Mouse (Mus musculus) forebrain, embryonic 16.5 days (tissue): ENCODE results near the gene Hlx. TPM values are rescaled to one million over a fixed set of nuclear protein-coding genes. Genes with fewer than 3 reads are reported as not detected.

Experiments
- ATAC-seq: fragments of 200-750 bp; cut with Nextera tagmentation; 2 replicates; pipeline ENCODE4 v1.8.0; 2017; ENCODE audit warnings: mild to moderate bottlenecking, moderate library complexity
- H3K27ac ChIP-seq: fragments of 300-500 bp; sonication (generic); 2 replicates; pipeline ENCODE4 v1.5.1; 2014; ENCODE audit warnings: low read length, control low read depth
- H3K27me3 ChIP-seq: fragments of 300-500 bp; sonication (generic); replicated peaks from 2 replicates; pipeline ENCODE4 v1.6.1; 2014; ENCODE audit warnings: low read length; ENCODE audit not compliant: control insufficient read depth, insufficient read depth
- H3K36me3 ChIP-seq: fragments of 300-500 bp; sonication (generic); 2 replicates; pipeline ENCODE4 v1.6.1; 2014; ENCODE audit not compliant: control insufficient read depth, insufficient read depth
- H3K4me1 ChIP-seq: fragments of 300-500 bp; sonication (generic); replicated peaks from 2 replicates; pipeline ENCODE4 v1.6.1; 2014; ENCODE audit warnings: low read length; ENCODE audit not compliant: control insufficient read depth, insufficient read depth
- H3K4me2 ChIP-seq: fragments of 300-500 bp; sonication (generic); 2 replicates; pipeline ENCODE4 v1.6.1; 2014; ENCODE audit warnings: mild to moderate bottlenecking, low read length, control low read depth
- H3K4me3 ChIP-seq: fragments of 300-500 bp; sonication (generic); replicated peaks from 2 replicates; pipeline ENCODE4 v1.5.1; 2014; ENCODE audit warnings: mild to moderate bottlenecking, low read length, control low read depth
- H3K9ac ChIP-seq: fragments of 300-500 bp; sonication (generic); replicated peaks from 2 replicates; pipeline ENCODE4 v1.6.1; 2014; ENCODE audit warnings: low read depth, low read length, control low read depth
- H3K9me3 ChIP-seq: fragments of 300-500 bp; sonication (generic); 2 replicates; pipeline ENCODE4 v1.6.1; 2016; ENCODE audit warnings: low read length; ENCODE audit not compliant: control insufficient read depth
- WGBS: fragments of 180-500 bp; shearing (Covaris S2); extraction: QIAGEN DNeasy Blood & Tissue Kit; methylation state at CpG from one replicate; pipeline ENCODE4 v1.1.7; 2014; 5-methylcytosine and 5-hydroxymethylcytosine counted together
- polyA plus RNA-seq: library from polyadenylated mRNA; unstranded; fragments of >200 nt; fragmentation: Nextera tagmentation; extraction: Ambion mirVana; gene quantifications from 2 replicates; pipeline ENCODE4 v1.2.1, GENCODE M21; 2015

Hlx gene
- 1.8 and 2.1 TPM in 2 replicates for polyA plus RNA-seq

GRCm38 (mm10) chr1:184732556-184733049 is at the start of gene Hlx:
TSS of gene Hlx (minus strand) at chr1:184732619.
- WGBS: 1% methylated on average over 28 of the region's 32 CpGs

GRCm38 (mm10) chr1:184782161-184782513 is 49.7 kb upstream of the Hlx start:
- no peak overlapping the region for H3K9ac ChIP-seq
- H3K27ac ChIP-seq: no peak overlapping the region
- ATAC-seq: no peak
- H3K9me3 ChIP-seq: no peaks in the 10 kb centered on the region
- no peak overlapping the region for H3K4me3 ChIP-seq
- no peaks in the 10 kb centered on the region for H3K27me3 ChIP-seq
- 87% methylated on average over 14 of the region's 14 CpGs for WGBS
- no peaks in the 10 kb centered on the region for H3K36me3 ChIP-seq
- H3K4me2 ChIP-seq: no peak overlapping the region
- no peaks in the 10 kb centered on the region for H3K4me1 ChIP-seq

More at GRCm38 (mm10) chr1:184732556-184733049, at the start of gene Hlx:
- Histone ChIP-seq H3K4me3 (peak within 1 kb of the TSS; percentile 45), H3K4me1 (peaks cover 23% of the 10 kb centered on the region), H3K4me2 (peak within 1 kb of the TSS; percentile 71), H3K27me3 (peaks cover 69% of the 10 kb centered on the region), H3K9me3 (no peaks in the 10 kb centered on the region), H3K9ac (peak within 1 kb of the TSS; percentile 55), H3K36me3 (no peaks in the 10 kb centered on the region), H3K27ac (no peak within 1 kb of the TSS; the same call in 1 of the 2 replicates)
- ATAC-seq: peak; percentile 80

GRCm38 (mm10) chr1:184781286-184782160 is 49.1 kb upstream of the Hlx start:
- no peak overlapping the region for H3K4me3 ChIP-seq
- H3K4me2 ChIP-seq: no peak overlapping the region
- 84% methylated on average over 10 of the region's 10 CpGs for WGBS
- H3K36me3 ChIP-seq: no peaks in the 10 kb centered on the region
- no peak overlapping the region for H3K9ac ChIP-seq
- H3K27ac ChIP-seq: no peak overlapping the region
- no peaks in the 10 kb centered on the region for H3K4me1 ChIP-seq
- no peaks in the 10 kb centered on the region for H3K9me3 ChIP-seq
- no peaks in the 10 kb centered on the region for H3K27me3 ChIP-seq
- ATAC-seq: no peak

GRCm38 (mm10) chr1:184778157-184778556 is 45.7 kb upstream of the Hlx start:
- H3K4me3 ChIP-seq: no peak overlapping the region
- no peak overlapping the region for H3K9ac ChIP-seq
- H3K27me3 ChIP-seq: no peaks in the 10 kb centered on the region
- no peaks in the 10 kb centered on the region for H3K36me3 ChIP-seq
- no peak overlapping the region for H3K4me2 ChIP-seq
- no peaks in the 10 kb centered on the region for H3K9me3 ChIP-seq
- WGBS: 91% methylated on average over 6 of the region's 6 CpGs
- no peak for ATAC-seq
- H3K27ac ChIP-seq: no peak overlapping the region
- H3K4me1 ChIP-seq: no peaks in the 10 kb centered on the region

- WGBS: 30% methylated on average over 22 of the region's 22 CpGs
- no peaks in the 10 kb centered on the region for H3K9me3 ChIP-seq
- no peaks in the 10 kb centered on the region for H3K4me1 ChIP-seq
- no peak for ATAC-seq
- no peak overlapping the region for H3K4me2 ChIP-seq
- H3K27ac ChIP-seq: no peak overlapping the region
- no peaks in the 10 kb centered on the region for H3K36me3 ChIP-seq
- H3K27me3 ChIP-seq: no peaks in the 10 kb centered on the region
- no peak overlapping the region for H3K4me3 ChIP-seq
- H3K9ac ChIP-seq: no peak overlapping the region
Observed at GRCm38 (mm10) chr1:184777061-184777795, 44.8 kb upstream of the Hlx start.

- peaks cover 4% of the 10 kb centered on the region; the same call in 1 of the 2 replicates for H3K4me1 ChIP-seq
- H3K36me3 ChIP-seq: no peaks in the 10 kb centered on the region
- no peak for ATAC-seq
- 53% methylated on average over 9 of the region's 9 CpGs for WGBS
- no peak overlapping the region for H3K9ac ChIP-seq
- no peaks in the 10 kb centered on the region for H3K9me3 ChIP-seq
- H3K27me3 ChIP-seq: no peaks in the 10 kb centered on the region
- no peak overlapping the region for H3K27ac ChIP-seq
- H3K4me3 ChIP-seq: no peak overlapping the region
- H3K4me2 ChIP-seq: no peak overlapping the region
Observed at GRCm38 (mm10) chr1:184775289-184775688, 42.9 kb upstream of the Hlx start.

- Histone ChIP-seq H3K4me3 (no peak overlapping the region), H3K4me2 (0 out of 2 replicates have a peak overlapping the region, but pooled peaks have one; percentile 11), H3K9ac (no peak overlapping the region), H3K9me3 (no peaks in the 10 kb centered on the region), H3K36me3 (no peaks in the 10 kb centered on the region), H3K4me1 (peaks cover 4% of the 10 kb centered on the region; the same call in 1 of the 2 replicates), H3K27ac (no peak overlapping the region), H3K27me3 (no peaks in the 10 kb centered on the region)
- WGBS: 8% methylated on average over 9 of the region's 9 CpGs
- ATAC-seq: no peak
Observed at GRCm38 (mm10) chr1:184771891-184772249, 39.5 kb upstream of the Hlx start.

- peaks cover 4% of the 10 kb centered on the region; the same call in 1 of the 2 replicates for H3K4me1 ChIP-seq
- no peak overlapping the region for H3K9ac ChIP-seq
- peak; percentile 47; the same call in 1 of the 2 replicates for ATAC-seq
- no peaks in the 10 kb centered on the region for H3K36me3 ChIP-seq
- WGBS: 26% methylated on average over 18 of the region's 18 CpGs
- H3K4me2 ChIP-seq: 0 out of 2 replicates have a peak overlapping the region, but pooled peaks have one; percentile 6
- no peaks in the 10 kb centered on the region for H3K27me3 ChIP-seq
- no peak overlapping the region for H3K4me3 ChIP-seq
- H3K27ac ChIP-seq: no peak overlapping the region
- H3K9me3 ChIP-seq: no peaks in the 10 kb centered on the region
Observed at GRCm38 (mm10) chr1:184771202-184771890, 38.9 kb upstream of the Hlx start.

- no peaks in the 10 kb centered on the region for H3K9me3 ChIP-seq
- no peaks in the 10 kb centered on the region for H3K36me3 ChIP-seq
- no peak for ATAC-seq
- H3K9ac ChIP-seq: no peak overlapping the region
- no peak overlapping the region for H3K4me3 ChIP-seq
- H3K27me3 ChIP-seq: no peaks in the 10 kb centered on the region
- H3K4me2 ChIP-seq: no peak overlapping the region
- WGBS: 54% methylated on average over 3 of the region's 3 CpGs
- no peaks in the 10 kb centered on the region for H3K4me1 ChIP-seq
- no peak overlapping the region for H3K27ac ChIP-seq
Observed at GRCm38 (mm10) chr1:184763866-184764265, 31.4 kb upstream of the Hlx start.
